Mouse (Mus musculus): ENCODE data around the gene Atp2b2.

- TF ChIP-seq HCFC1 (IDR thresholded peaks at IDR 0.05; ENCODE audit: borderline replicate concordance, insufficient read depth, low read length) (no peak), ZNF384 (IDR thresholded peaks at IDR 0.05; ENCODE audit: low read depth, low read length) (no peak), MAFK (IDR thresholded peaks at IDR 0.05; ENCODE audit: insufficient read depth, low read depth, low read length) (no peak), ZC3H11A (IDR thresholded peaks at IDR 0.05; ENCODE audit: borderline replicate concordance, low read depth, low read length) (no peak)
Measured at GRCm38 (mm10) chr6:113934692-113935091, 107.7 kb downstream of the Atp2b2 start.
